Mouse (Mus musculus) MEL (cell line): ENCODE data around the gene Rps15. TPM values are rescaled to one million over a fixed set of nuclear protein-coding genes. Genes with fewer than 3 reads are reported as not detected.

Experiments used
- DNase-seq: peaks from one replicate; pipeline ENCODE4 v3.0.0; 2011; ENCODE audit warnings: low read depth, low spot score
- H3K27ac ChIP-seq: 2 replicates; pipeline ENCODE4 v1.5.1; 2012; ENCODE audit warnings: low read depth, mild to moderate bottlenecking, control low read depth, low read length, moderate library complexity; ENCODE audit not compliant: control insufficient read depth
- H3K27me3 ChIP-seq, 2 experiments: fragments of 150-350 bp in 1 of 2; sonication (generic) in 1 of 2; 2 replicates each; pipeline ENCODE4 v1.6.1; 2012; ENCODE audit warnings: low read length in 2 of 2, mild to moderate bottlenecking in 2 of 2, improper control_type of control experiment in 1 of 2, moderate library complexity in 1 of 2; ENCODE audit not compliant: insufficient read depth in 2 of 2, control insufficient read depth in 1 of 2
- H3K36me3 ChIP-seq, 2 experiments: 2 replicates each; pipeline ENCODE4 v1.6.1; 2012 to 2014; ENCODE audit warnings: low read length in 2 of 2, improper control_type of control experiment in 1 of 2, inconsistent platforms in 1 of 2, mild to moderate bottlenecking in 1 of 2; ENCODE audit not compliant: insufficient read depth in 2 of 2, control insufficient read depth in 1 of 2
- H3K4me1 ChIP-seq, 2 experiments: fragments of 150-350 bp in 1 of 2; sonication (generic) in 1 of 2; 2 replicates each; pipeline ENCODE4 v1.6.1; 2012; ENCODE audit warnings: low read length in 2 of 2, improper control_type of control experiment in 1 of 2, mild to moderate bottlenecking in 1 of 2; ENCODE audit not compliant: insufficient read depth in 2 of 2, control insufficient read depth in 1 of 2
- H3K4me3 ChIP-seq, 2 experiments: fragments of 150-350 bp in 1 of 2; sonication (generic) in 1 of 2; 2 replicates each; pipeline ENCODE4 v1.5.1; 2012; ENCODE audit warnings: low read depth in 2 of 2, low read length in 2 of 2, mild to moderate bottlenecking in 2 of 2, moderate library complexity in 2 of 2, control low read depth in 1 of 2, improper control_type of control experiment in 1 of 2; ENCODE audit not compliant: control insufficient read depth in 1 of 2, insufficient read depth in 1 of 2
- H3K79me2 ChIP-seq: 2 replicates; pipeline ENCODE4 v1.6.1; 2012; ENCODE audit warnings: mild to moderate bottlenecking, low read length, moderate library complexity; ENCODE audit not compliant: control insufficient read depth, poor library complexity, insufficient read depth
- H3K9ac ChIP-seq: 2 replicates; pipeline ENCODE4 v1.6.1; 2012; ENCODE audit warnings: low read depth, mild to moderate bottlenecking, control low read depth, low read length, moderate library complexity; ENCODE audit not compliant: control insufficient read depth, poor library complexity, severe bottlenecking
- H3K9me3 ChIP-seq: fragments of 150-350 bp; sonication (generic); replicated peaks from 2 replicates; pipeline ENCODE4 v1.6.1; 2012; ENCODE audit warnings: mild to moderate bottlenecking, low read length, improper control_type of control experiment, moderate library complexity; ENCODE audit not compliant: insufficient read depth
- CHD1 ChIP-seq: IDR thresholded peaks from 2 replicates; pipeline ENCODE4 v1.6.1; 2012; ENCODE audit warnings: low read depth, mild to moderate bottlenecking, inconsistent platforms, low read length, improper control_type of control experiment
- CTCF ChIP-seq, 3 experiments: IDR thresholded peaks in 2 of 3; conservative IDR thresholded peaks in 1 of 3; 2 replicates each; pipeline ENCODE4 v1.5.1; 2011 to 2012; ENCODE audit warnings: low read length in 3 of 3, low read depth in 2 of 3, mild to moderate bottlenecking in 2 of 3, improper control_type of control experiment in 1 of 3, inconsistent platforms in 1 of 3, mixed read lengths in 1 of 3, moderate library complexity in 1 of 3; ENCODE audit not compliant: control insufficient read depth in 1 of 3, insufficient read depth in 1 of 3, poor library complexity in 1 of 3, severe bottlenecking in 1 of 3
- EP300 ChIP-seq, 2 experiments: IDR thresholded peaks; 2 replicates each; pipeline ENCODE4 v1.6.1; 2011; ENCODE audit warnings: improper control_type of control experiment in 2 of 2, low read length in 2 of 2, low read depth in 1 of 2, mild to moderate bottlenecking in 1 of 2
- ETS1 ChIP-seq: IDR thresholded peaks from 2 replicates; pipeline ENCODE4 v1.6.1; 2012; ENCODE audit warnings: low read depth, mild to moderate bottlenecking, inconsistent platforms, low read length, improper control_type of control experiment, moderate library complexity
- GABPA ChIP-seq: IDR thresholded peaks from 2 replicates; pipeline ENCODE4 v1.6.1; 2012; ENCODE audit warnings: low read depth, mild to moderate bottlenecking, inconsistent platforms, low read length, improper control_type of control experiment, moderate library complexity
- GATA1 ChIP-seq: IDR thresholded peaks from 2 replicates; pipeline ENCODE4 v1.6.1; 2011; ENCODE audit warnings: low read depth, low read length, improper control_type of control experiment
- HCFC1 ChIP-seq: IDR thresholded peaks from 2 replicates; pipeline ENCODE4 v1.6.1; 2012; ENCODE audit warnings: low read depth, mild to moderate bottlenecking, inconsistent platforms, low read length, improper control_type of control experiment, moderate library complexity
- MAZ ChIP-seq: IDR thresholded peaks from 2 replicates; pipeline ENCODE4 v1.6.1; 2012; ENCODE audit warnings: low read depth, mild to moderate bottlenecking, inconsistent platforms, low read length, improper control_type of control experiment
- MXI1 ChIP-seq: IDR thresholded peaks from 2 replicates; pipeline ENCODE4 v1.6.1; 2011; ENCODE audit warnings: mild to moderate bottlenecking, low read depth, low read length, improper control_type of control experiment
- MYB ChIP-seq: IDR thresholded peaks from 2 replicates; pipeline ENCODE4 v1.6.1; 2011; ENCODE audit warnings: mild to moderate bottlenecking, low read depth, low read length, improper control_type of control experiment
- NELFE ChIP-seq: IDR thresholded peaks from 2 replicates; pipeline ENCODE4 v1.6.1; 2011; ENCODE audit warnings: low read depth, low read length, improper control_type of control experiment
- POLR2A ChIP-seq, 2 experiments: IDR thresholded peaks; 2 replicates each; pipeline ENCODE4 v1.6.1; 2011 to 2012; ENCODE audit warnings: low read length in 2 of 2, mild to moderate bottlenecking in 2 of 2, control low read depth in 1 of 2, improper control_type of control experiment in 1 of 2, low read depth in 1 of 2, moderate library complexity in 1 of 2; ENCODE audit not compliant: control insufficient read depth in 1 of 2, insufficient read depth in 1 of 2, poor library complexity in 1 of 2
- SIN3A ChIP-seq: IDR thresholded peaks from 2 replicates; pipeline ENCODE4 v1.6.1; 2012; ENCODE audit warnings: low read length, improper control_type of control experiment, inconsistent platforms
- TAL1 ChIP-seq: IDR thresholded peaks from 2 replicates; pipeline ENCODE4 v1.6.1; 2012; ENCODE audit warnings: mild to moderate bottlenecking, inconsistent platforms, low read length, moderate library complexity, mixed read lengths
- TCF12 ChIP-seq: IDR thresholded peaks from 2 replicates; pipeline ENCODE4 v1.6.1; 2014; ENCODE audit warnings: low read depth, mild to moderate bottlenecking, inconsistent platforms, low read length, improper control_type of control experiment, moderate library complexity
- USF1 ChIP-seq: IDR thresholded peaks from 2 replicates; pipeline ENCODE4 v1.6.1; 2014; ENCODE audit warnings: low read depth, mild to moderate bottlenecking, inconsistent platforms, low read length, improper control_type of control experiment, moderate library complexity
- ZC3H11A ChIP-seq: IDR thresholded peaks from 2 replicates; pipeline ENCODE4 v1.6.1; 2012; ENCODE audit warnings: low read depth, mild to moderate bottlenecking, inconsistent platforms, low read length, improper control_type of control experiment
- ZKSCAN1 ChIP-seq: IDR thresholded peaks from 2 replicates; pipeline ENCODE4 v1.6.1; 2012; ENCODE audit warnings: low read depth, mild to moderate bottlenecking, inconsistent platforms, low read length, improper control_type of control experiment, moderate library complexity
- polyA plus RNA-seq, 2 experiments: library from polyadenylated mRNA; stranded (reverse) in 1 of 2; unstranded in 1 of 2; fragments of >175 nt in 1 of 2; fragments of >200 nt in 1 of 2; gene quantifications; 2 replicates each; pipeline versions ENCODE4 v1.2.1 to v1.2.4; 2012; ENCODE audit warnings: low replicate concordance in 2 of 2, low read depth in 1 of 2; ENCODE audit not compliant: insufficient read length in 2 of 2, insufficient read depth in 1 of 2, missing spikeins in 1 of 2
- total RNA-seq: library from RNA; depleted of rRNA; stranded (reverse); fragments of 300-350 nt; gene quantifications from 2 replicates; pipeline ENCODE4 v1.2.3, GENCODE M21; 2012

Rps15 gene
- total and polyA plus RNA-seq, 3 experiments, result 1,331 to 4,320 (median 3,905) TPM

GRCm38 (mm10) chr10:80330084-80330483 is 37.8 kb downstream of the Rps15 start:
- Histone ChIP-seq H3K4me1 (peaks cover 14 to 25% of the 10 kb centered on the region in 2 experiments), H3K9me3 (no peaks in the 10 kb centered on the region), H3K27me3 (no peaks in the 10 kb centered on the region), H3K4me3 (peak overlapping the region; percentile 72 to 96), H3K27ac (no peak overlapping the region), H3K79me2 (peaks cover 2% of the 10 kb centered on the region; the same call in 1 of the 2 replicates), H3K9ac (peak overlapping the region; percentile 82)
- no peak for DNase-seq
- TF ChIP-seq ZC3H11A (no peak), ZKSCAN1 (no peak), CTCF (IDR thresholded peaks at IDR 0.05 in 2 of 3, conservative IDR thresholded peaks at IDR 0.05 in 1 of 3; ENCODE audit: control insufficient read depth in 1 of 3, insufficient read depth in 1 of 3, low read depth in 2 of 3, low read length in 3 of 3, poor library complexity in 1 of 3, severe bottlenecking in 1 of 3) (0 out of 6 replicates have a peak, but pooled peaks of 1 of the 3 experiments have one; percentile 0), HCFC1 (0 out of 2 replicates have a peak, but pooled peaks have one; percentile 2), POLR2A (IDR thresholded peaks at IDR 0.05; ENCODE audit: control insufficient read depth in 1 of 2, insufficient read depth in 1 of 2, low read depth in 1 of 2, low read length in 2 of 2, poor library complexity in 1 of 2) (peak in 1 of 2 experiments; percentile 58; a peak in 1 of 4 replicates), SIN3A (peak; percentile 50; the same call in 1 of the 2 replicates), MXI1 (peak; percentile 83), NELFE (peak; percentile 56), CHD1 (no peak), GABPA (no peak)
- TF ChIP-seq, all 39 proteins: peak for 6
- peaks cover 0 to 22% of the 10 kb centered on the region in 2 experiments; a peak in 2 of 4 replicates for H3K36me3 ChIP-seq

GRCm38 (mm10) chr10:80330888-80331287 is 38.6 kb downstream of the Rps15 start:
- Histone ChIP-seq H3K36me3 (peaks cover 0 to 22% of the 10 kb centered on the region in 2 experiments; a peak in 2 of 4 replicates), H3K27ac (no peak overlapping the region; the same call in 1 of the 2 replicates), H3K4me3 (peak overlapping the region; percentile 72 to 96), H3K79me2 (peaks cover 2% of the 10 kb centered on the region; the same call in 1 of the 2 replicates), H3K9ac (peak overlapping the region; percentile 82), H3K4me1 (peaks cover 14 to 25% of the 10 kb centered on the region in 2 experiments), H3K9me3 (no peaks in the 10 kb centered on the region), H3K27me3 (no peaks in the 10 kb centered on the region)
- peak; percentile 35 for DNase-seq
- TF ChIP-seq CHD1, result no peak
- TF ChIP-seq USF1, result peak; percentile 67
- no peak for TF ChIP-seq MAZ

- Histone ChIP-seq H3K27ac (peak overlapping the region; percentile 30; the same call in 1 of the 2 replicates), H3K9ac (peak overlapping the region; percentile 6; the same call in 1 of the 2 replicates), H3K36me3 (peaks cover 0 to 22% of the 10 kb centered on the region in 2 experiments; a peak in 3 of 4 replicates), H3K27me3 (no peaks in the 10 kb centered on the region), H3K4me3 (no peak overlapping the region; a peak in 1 of 4 replicates), H3K79me2 (peaks cover 2% of the 10 kb centered on the region; the same call in 1 of the 2 replicates), H3K4me1 (peaks cover 14 to 25% of the 10 kb centered on the region in 2 experiments), H3K9me3 (no peaks in the 10 kb centered on the region)
- peak; percentile 75 for TF ChIP-seq TAL1
- TF ChIP-seq SIN3A, result no peak
- TF ChIP-seq MYB, result no peak
- peak in 1 of 2 experiments; percentile 44; a peak in 2 of 4 replicates for TF ChIP-seq EP300 (IDR thresholded peaks at IDR 0.05; ENCODE audit: low read depth in 1 of 2, low read length in 2 of 2)
- TF ChIP-seq ETS1, result peak; percentile 33; the same call in 1 of the 2 replicates
- peak; percentile 20; the same call in 1 of the 2 replicates for TF ChIP-seq GATA1
- TF ChIP-seq TCF12, result peak; percentile 52; the same call in 1 of the 2 replicates
- TF ChIP-seq POLR2A (IDR thresholded peaks at IDR 0.05; ENCODE audit: control insufficient read depth in 1 of 2, insufficient read depth in 1 of 2, low read depth in 1 of 2, low read length in 2 of 2, poor library complexity in 1 of 2), result no peak
- peak; percentile 38 for DNase-seq
Measured at GRCm38 (mm10) chr10:80331636-80332524, 39.6 kb downstream of the Rps15 start.
